ENCODE assay signal across 8 mouse cellular contexts in genomic region chr12:89505121-89505764, GRCm38 (mm10).
A peak's percentile ranks its signal among the peaks of the same experiment; 100 is the strongest.
DNase-seq lines count a peak whose midpoint lies in the region; ATAC-seq lines count a peak whose summit lies in the region.

No protein-coding gene starts in this region.

- no peak overlapping the region for H3K27ac ChIP-seq in midbrain, embryonic 11.5 days (ENCODE audit: low read depth, low read length)

- no peak overlapping the region for H3K4me3 ChIP-seq in midbrain, embryonic 11.5 days (ENCODE audit: low read depth, low read length)

- no peaks in the 10 kb centered on the region; the same call in 1 of the 2 replicates for H3K4me1 ChIP-seq in midbrain, embryonic 11.5 days (ENCODE audit: control insufficient read depth, insufficient read depth, low read length)

- peak; percentile 92 for ATAC-seq in frontal cortex, adult (ENCODE audit: low TSS enrichment)
- ATAC-seq in midbrain, embryonic 11.5 days (ENCODE audit: low FRiP score) = peak; percentile 79

- no peak overlapping the region for H3K4me2 ChIP-seq in midbrain, embryonic 11.5 days

- H3K9ac ChIP-seq in midbrain, embryonic 11.5 days (ENCODE audit: low read length) = no peak overlapping the region

- no peaks in the 10 kb centered on the region for H3K27me3 ChIP-seq in midbrain, embryonic 11.5 days (ENCODE audit: control insufficient read depth, insufficient read depth, low read length)

- H3K36me3 ChIP-seq in midbrain, embryonic 11.5 days (ENCODE audit: control insufficient read depth, insufficient read depth, low read length) = no peaks in the 10 kb centered on the region

- DNase-seq in gastrocnemius, postnatal 4 days (ENCODE audit: low spot score in 2 of 2) = peak; percentile 12 to 18
- no peak for DNase-seq in gastrocnemius, adult 18-20 months (ENCODE audit: low spot score)
- peak; percentile 34 for DNase-seq in ES-CJ7 (ENCODE audit: low read depth, low spot score)
- DNase-seq in cerebellum, adult 8-10 months = peak; percentile 79
- peak; percentile 24 for DNase-seq in layer of hippocampus, adult 9-11 months
- peak; percentile 95 for DNase-seq in midbrain, embryonic 11.5 days (ENCODE audit: low spot score, missing footprints)
- DNase-seq in thymus, postnatal 25 days = peak; percentile 7

- WGBS in midbrain, embryonic 11.5 days = 12% methylated on average over 2 of the region's 2 CpGs

- no peaks in the 10 kb centered on the region for H3K9me3 ChIP-seq in midbrain, embryonic 11.5 days (ENCODE audit: control insufficient read depth, low read length)
